Mouse (Mus musculus) cerebellum, adult 11-12 months (tissue): ENCODE data around the gene Emg1.

Source experiments
- DNase-seq: peaks from one replicate; pipeline ENCODE4 v3.0.0; 2022

Gene Emg1

DNA sequence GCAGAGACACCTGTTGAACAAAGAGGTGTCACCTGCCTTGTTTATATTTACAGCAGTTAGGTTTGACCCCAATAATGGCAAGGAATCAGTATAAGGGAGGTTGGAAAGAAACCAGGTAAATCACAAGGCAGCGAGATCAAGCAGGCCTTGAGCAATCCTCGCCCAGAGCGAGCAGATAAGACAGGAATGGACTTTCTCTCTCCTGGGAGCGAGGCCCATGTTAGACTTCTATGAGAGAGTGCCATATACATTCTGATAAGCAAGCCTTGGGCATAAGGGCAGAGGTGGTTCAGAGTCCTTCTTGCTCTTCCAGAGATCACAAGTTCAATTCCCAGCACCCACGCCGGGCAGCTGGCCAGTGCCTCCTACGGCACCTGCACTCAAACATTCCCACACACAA lies 33.2 kb downstream of the Emg1 start:
- DNase-seq, result no peak

DNA sequence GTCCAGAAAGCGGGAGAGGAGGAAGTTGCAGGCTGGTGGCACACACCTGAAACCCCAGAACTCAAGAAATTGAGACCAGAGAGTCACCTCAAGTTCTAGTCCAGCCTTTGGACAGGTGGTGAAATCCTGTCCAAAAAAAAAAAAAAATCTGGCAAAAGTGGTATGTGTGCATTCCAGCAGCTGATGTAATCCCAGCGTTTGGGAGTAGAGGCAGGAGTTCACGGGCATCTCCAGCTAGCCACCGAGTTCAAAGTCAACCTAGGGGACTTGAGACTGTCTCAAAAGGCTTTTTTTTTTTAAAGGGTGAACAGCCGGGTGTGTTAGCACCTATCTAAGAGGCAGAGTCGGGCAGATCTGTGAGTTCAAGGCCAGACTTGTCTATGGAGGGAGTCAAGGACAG lies 35.8 kb downstream of the Emg1 start:
- DNase-seq, result no peak

DNA sequence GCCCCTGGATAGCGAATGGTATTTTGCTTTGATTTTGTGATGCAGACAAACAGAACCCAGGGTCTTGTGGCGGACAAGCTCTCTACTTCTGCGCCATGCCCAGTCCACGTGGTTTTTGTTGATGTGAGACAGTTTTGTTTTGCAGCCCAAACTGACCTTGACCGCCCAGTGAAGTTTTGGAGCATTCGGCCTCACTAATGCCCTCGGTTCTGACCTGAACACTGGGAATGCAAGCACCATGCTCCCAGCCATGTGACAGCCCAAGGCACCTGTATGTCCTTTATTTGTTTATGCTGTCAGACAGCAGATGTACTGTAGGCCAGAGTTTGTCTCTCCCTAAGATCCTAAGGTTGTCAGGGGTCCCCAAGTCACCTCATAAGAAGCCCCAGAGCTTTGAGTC lies 37.4 kb downstream of the Emg1 start:
- no peak for DNase-seq

DNA sequence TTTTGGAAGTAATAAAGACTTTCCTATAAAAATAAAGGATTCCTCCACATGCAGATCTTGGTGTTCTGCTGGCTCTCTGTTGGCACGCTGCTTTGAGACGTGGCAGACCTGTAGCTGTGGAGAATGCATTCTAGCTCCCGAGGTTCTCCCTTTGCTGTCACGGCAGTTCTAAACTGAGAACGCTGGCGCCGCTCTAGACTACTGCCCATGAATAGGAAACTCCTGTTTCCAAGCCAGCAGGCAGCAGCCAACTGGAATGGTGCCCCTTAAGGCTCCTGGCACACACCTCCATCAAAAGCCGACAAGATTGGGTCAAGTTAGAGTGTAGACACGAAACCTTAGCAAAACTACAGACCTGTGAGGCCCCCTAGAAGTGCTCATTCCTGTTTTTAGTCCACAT lies 38.4 kb downstream of the Emg1 start:
- peak; percentile 77 for DNase-seq

DNA sequence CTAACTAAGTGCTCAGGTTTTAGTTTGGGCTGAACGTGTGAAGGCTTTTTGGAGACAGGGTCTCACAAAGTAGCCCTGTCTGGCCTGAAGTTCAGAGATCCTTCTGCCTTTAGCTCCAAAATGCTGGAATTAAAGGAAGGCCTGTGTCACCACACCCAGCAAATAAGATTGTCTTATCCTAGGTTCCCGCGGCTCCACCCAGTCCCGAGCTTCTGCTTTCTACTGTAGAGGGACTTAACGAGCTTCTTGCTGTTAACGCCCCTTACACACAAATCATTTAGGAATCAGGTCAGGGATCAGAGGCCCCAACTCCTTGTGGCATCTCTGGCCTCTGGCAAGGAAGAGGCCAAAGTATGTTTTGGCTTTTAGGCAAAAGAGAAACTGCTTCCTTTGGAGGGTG lies 39.9 kb downstream of the Emg1 start:
- DNase-seq, result no peak

DNA sequence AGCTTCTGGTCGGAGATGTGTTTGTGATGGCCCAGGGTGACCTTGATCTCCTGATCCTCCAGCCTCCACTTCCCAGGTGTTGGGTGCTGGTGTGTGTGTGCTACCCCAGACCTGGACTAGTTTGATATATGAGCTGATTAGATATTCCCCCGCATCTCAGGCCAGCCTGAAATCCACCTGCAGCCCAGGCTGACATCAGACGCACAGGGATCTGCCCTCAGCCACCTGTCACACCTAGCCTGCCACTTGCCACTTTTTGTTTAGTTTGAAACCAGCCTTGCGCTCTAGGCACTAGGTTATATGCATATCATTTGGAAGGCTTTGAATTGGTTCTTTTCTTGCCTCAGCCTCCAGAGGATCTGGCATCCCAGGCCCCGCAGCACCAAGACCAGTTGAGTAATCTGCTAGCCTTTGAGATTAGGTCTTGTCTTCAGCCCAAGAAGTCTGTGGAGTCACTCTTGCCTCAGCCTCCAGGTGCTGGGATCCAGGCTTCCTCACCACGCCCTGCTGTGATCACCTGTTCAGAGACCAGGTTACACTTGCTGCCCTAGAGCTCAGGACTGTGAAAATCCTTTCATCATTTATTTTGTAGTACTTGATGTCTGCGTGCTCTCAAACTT lies 41.6 kb downstream of the Emg1 start:
- DNase-seq, result no peak

DNA sequence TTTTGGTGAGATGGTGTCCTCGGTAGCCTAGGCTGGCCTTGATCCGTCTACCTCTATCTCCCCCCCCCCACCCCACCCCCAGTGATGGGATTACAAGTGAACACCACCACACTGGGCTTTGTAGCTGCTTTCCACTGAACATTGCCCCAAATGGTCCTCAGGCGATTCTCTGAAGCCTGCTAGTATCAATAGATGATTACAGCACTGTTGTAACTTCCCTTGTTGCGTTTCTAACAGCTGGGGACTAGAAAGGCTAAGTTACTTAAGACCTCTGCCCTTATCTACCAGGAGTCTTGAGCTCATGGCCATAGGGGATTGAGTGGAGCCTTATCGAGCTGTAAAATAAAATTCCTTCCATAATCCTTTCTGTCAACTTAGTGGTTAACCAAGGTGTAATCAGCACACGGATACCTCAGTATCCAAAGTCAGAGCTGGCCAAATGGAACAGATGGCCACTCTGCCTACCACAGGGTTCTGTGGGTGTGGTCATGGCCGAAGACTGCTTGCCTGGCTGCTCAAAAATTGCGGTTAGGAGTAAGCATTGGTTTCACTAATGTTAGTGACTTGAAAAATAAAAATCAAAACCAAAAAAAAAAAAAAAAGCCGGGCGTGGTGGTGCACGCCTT lies 42.6 kb downstream of the Emg1 start:
- DNase-seq, result peak; percentile 85

DNA sequence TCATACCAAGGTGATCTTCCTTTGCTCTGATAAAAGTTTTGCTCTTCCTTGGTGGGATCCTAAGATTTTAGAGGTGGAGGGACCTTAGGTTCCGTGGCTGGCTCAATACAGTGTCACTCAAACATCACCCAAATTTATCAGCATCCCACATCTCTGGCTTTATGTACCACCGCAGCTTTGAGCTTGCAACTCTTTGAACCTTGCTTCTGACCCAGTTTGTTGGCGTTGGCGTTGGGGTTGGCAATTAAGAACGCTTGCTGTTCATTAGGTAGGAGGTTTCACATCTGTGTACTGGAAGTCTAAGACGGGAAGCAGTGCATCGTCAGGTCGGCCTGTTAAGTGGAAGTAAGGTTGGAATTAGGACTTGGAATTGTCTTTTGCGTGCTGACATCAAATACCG lies 47.0 kb downstream of the Emg1 start:
- DNase-seq, result no peak

DNA sequence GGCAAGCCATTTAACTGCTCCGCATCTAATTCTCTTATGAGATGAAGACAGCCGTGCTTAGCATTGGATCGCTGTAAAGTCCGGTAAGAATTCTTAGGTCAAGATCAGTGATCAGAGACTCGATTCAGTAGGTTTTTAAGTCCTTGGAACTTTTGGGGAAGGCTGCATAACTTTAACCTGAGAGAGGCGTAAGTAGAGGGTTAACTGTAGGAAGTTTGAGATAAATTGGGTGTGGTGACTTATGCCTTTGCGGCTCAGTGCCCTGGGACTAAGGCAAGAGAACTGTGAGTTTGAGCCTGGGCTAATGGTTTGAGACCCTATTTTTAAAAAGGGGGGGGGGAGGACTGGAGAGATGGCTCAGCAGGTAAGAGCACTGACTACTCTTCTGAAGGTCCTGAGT lies 47.7 kb downstream of the Emg1 start:
- DNase-seq, result no peak

DNA sequence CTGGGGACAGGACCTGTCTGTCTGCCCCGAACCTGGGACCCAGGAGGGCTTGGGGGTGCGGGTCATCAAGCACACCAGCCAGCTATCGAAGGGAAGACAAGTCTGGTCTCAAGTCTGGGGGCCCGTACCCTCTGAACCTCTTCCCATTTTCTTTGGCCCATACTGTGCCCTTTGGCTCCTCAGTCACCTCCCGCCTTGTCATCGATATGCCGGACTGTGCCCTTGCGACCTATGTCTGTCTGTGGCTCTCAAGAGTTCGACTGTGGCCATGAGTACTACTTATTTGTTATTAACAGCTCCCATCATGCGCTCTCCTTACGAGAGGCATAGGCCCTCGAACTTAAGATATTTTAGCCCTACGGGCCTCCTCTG lies 48.6 kb downstream of the Emg1 start:
- no peak for DNase-seq

DNA sequence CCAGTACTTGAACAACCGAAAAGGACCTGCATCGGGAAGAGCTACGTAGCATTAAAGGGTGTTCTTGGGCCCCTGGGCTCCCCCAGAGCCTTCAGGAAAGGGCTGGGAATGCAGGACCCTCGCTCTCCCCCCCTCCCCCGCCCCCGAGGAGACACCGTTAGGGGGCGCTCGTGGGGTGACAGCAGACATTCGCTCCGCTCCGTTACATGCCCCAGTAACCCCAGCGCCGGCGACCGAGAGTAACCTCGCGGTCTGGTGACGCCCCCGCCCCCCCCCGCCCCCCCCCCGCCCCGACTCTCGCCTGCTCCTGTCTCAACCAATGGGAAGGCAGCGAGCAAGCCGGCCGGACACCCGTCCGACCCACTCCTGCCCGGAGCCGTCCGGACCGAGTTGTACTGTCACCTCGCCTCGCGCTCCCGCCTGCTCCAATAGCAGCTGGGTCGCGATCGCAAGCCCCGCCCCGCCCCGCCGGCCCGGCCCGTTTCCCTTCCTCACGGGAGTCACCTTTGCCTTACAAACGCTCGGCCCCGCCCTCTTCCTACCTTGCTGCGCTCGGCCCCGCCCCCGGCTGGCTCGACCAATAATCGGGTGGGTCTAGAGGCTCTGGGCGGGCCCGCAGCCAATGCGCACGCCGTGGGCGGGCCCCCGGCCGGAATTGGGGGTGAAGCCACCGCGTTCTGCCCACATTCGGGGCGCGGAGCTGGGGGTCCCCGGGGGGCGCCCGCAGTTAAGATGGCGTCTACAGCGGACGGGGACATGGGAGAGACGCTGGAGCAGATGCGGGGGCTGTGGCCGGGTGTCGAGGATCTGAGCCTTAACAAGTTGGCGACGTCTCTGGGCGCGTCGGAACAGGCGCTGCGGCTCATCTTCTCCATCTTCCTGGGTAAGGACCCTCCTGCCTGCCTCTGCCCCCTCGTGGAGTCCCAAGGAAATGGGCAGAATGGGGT lies 49.2 kb downstream of the Emg1 start, which contains the start of gene Lpcat3:
Gene Lpcat3, plus strand, starts transcription at position 551 of the 947 bp plus-strand sequence.
- DNase-seq, result peak; percentile 100

DNA sequence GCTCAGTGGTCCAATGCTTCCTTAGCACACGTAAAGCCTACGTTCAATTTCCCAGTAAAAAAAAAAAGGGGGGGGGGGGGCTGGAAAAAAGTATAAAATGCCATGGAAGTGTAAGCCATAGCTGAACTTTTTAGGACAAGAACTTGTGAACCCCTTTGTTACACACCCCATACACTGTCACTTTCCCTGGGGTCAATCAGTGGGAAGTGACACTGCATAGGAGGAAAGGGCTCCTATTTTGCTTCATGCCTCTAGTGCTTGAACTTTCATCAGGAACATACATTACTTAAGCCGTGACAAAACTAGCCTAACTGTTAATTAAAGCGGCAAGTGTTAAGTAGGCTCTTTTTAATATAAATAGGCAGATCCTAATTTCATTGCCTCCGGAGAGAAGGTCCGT lies 50.0 kb downstream of the Emg1 start:
- no peak for DNase-seq

DNA sequence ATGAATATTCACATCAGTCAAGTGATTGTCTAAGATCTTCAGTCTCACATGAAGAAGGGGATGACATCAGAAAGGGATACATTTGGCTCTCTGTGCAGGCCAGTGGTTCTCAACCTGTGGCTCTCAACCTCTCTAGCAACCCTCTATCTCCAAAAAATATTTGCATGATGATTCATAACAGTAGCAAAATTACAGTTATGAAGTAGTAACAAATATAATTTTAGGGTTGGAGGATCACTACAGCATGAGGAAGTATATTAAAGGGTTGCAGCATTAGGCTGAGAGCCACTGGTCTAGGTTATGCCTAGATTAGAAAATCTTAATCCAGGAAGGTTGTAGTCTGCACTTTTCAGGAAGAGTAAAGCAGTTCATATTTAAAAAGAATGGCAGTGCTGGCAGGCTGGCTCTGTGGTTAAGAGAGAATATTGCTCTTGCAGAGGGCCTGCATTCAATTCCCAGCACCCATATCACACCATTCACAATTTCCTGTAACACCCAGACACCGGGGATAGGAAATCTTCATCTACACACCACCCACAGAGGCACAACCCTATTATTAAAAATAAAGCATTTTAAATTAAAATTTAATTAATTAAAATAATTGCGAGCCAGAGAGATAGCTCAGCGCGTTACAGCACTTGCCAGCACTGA lies 50.7 kb downstream of the Emg1 start:
- no peak for DNase-seq

DNA sequence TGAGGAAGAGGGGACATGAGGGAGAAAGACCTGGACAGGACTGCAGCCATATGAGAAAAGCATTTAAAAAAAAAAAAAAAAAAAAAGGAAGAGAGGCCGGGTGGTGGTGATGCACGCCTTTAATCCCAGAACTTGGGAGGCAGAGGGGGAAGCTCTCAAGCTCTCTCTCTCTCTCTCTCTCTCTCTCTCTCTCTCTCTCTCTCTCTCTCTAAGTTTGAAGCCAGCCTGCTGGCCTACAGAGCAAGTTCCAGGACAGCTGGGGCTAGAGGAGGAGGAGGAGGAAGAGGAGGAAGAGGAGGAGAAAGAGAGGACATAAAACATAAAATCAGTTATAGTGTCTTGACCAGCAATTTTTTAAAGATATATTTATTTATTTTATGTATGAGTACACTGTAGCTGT lies 53.9 kb downstream of the Emg1 start:
- no peak for DNase-seq

DNA sequence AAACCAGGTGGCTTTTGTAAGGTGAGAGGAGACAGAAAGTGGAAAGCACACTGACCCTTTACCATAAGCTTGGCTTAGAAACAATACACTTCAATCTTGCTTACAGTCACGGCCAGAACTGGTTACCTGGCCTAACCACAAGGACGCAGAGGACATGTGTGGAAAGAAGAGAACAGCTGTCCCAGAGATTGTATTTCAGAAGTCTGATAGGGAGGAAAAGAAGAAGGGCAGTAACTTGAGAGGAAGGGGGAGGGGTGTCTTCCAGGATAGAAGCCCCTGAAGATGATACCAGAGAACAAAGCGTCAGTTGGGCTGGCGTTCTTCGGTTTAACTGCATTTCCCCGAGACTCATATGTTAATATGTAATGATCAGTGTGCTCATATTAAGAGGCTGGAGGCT lies 56.1 kb downstream of the Emg1 start:
- no peak for DNase-seq
